Mouse (Mus musculus) left cerebral cortex, postnatal 25 days (tissue): ENCODE measurements at regions not wholly inside any gene's neighbourhood (a gene's known extent, or its start where the extent isn't known, plus 50 kb on each side); places are given as distances from the start of the nearest gene placed in this dataset.

Experiments used
- DNase-seq, 2 experiments: peaks; one replicate each; pipeline ENCODE4 v3.0.0; 2022; ENCODE audit warnings: low spot score in 2 of 2, mixed read lengths in 1 of 2
- intact Hi-C: fragments of 180-260 bp; cut with DNase I; formaldehyde crosslinking; loops from one replicate; pipeline ENCODE4 v1.15.1; 2025
- microRNA-seq, 2 experiments: library from miRNA; unstranded; fragments of <30 nt; microRNA quantifications; one replicate each; pipeline ENCODE4 v1.2.0; 2022

- no peak for DNase-seq
- intact Hi-C loops, result no loop called here
These were observed 68.4 kb downstream of the 4931417E11Rik start for GRCm38 (mm10) chr6:73401059-73401458.

GRCm38 (mm10) chr6:73389301-73389700 is 80.2 kb downstream of the 4931417E11Rik start:
- DNase-seq, result peak; percentile 26 to 76
- intact Hi-C loops, result no loop called here

GRCm38 (mm10) chr6:73386261-73386660 is 83.2 kb downstream of the 4931417E11Rik start:
- intact Hi-C loops, result no loop called here
- DNase-seq, result no peak

GRCm38 (mm10) chr6:73379825-73380224 is 89.6 kb downstream of the 4931417E11Rik start:
- DNase-seq, result no peak
- intact Hi-C loops, result no loop called here

GRCm38 (mm10) chr6:73377884-73378283 is 91.6 kb downstream of the 4931417E11Rik start:
- peak; percentile 23 to 74 for DNase-seq
- intact Hi-C loops, result no loop called here

- intact Hi-C loops, result no loop called here
- no peak for DNase-seq
These were observed 93.2 kb downstream of the 4931417E11Rik start for GRCm38 (mm10) chr6:73376291-73376690.

- intact Hi-C loops, result no loop called here
- no peak for DNase-seq
These were observed 96.6 kb downstream of the 4931417E11Rik start for GRCm38 (mm10) chr6:73372901-73373300.

GRCm38 (mm10) chr6:73371866-73372265 is 97.6 kb downstream of the 4931417E11Rik start:
- intact Hi-C loops, result no loop called here
- DNase-seq, result no peak

GRCm38 (mm10) chr6:73370901-73371300 is 98.6 kb downstream of the 4931417E11Rik start:
- intact Hi-C loops, result no loop called here
- no peak for DNase-seq

- intact Hi-C loops, result loop anchor here (10.0 kb wide), 1 partner anchor 146 kb away; no protein-coding TSS in a partner anchor
- DNase-seq, result peak; percentile 15 to 21
These were observed 100.7 kb downstream of the 4931417E11Rik start for GRCm38 (mm10) chr6:73368836-73369141.

- intact Hi-C loops, result loop anchor here (10.0 kb wide), 1 partner anchor 147 kb away; no protein-coding TSS in a partner anchor
- DNase-seq, result no peak
These were observed 101.2 kb downstream of the 4931417E11Rik start for GRCm38 (mm10) chr6:73368047-73368835.

GRCm38 (mm10) chr6:73367616-73368015 is 101.9 kb downstream of the 4931417E11Rik start:
- intact Hi-C loops, result loop anchor here (10.0 kb wide), 1 partner anchor 147 kb away; no protein-coding TSS in a partner anchor
- DNase-seq, result peak; percentile 83 to 84

- intact Hi-C loops, result loop anchor here (10.0 kb wide), 1 partner anchor 148 kb away; no protein-coding TSS in a partner anchor
These were observed 102.8 kb downstream of the 4931417E11Rik start for GRCm38 (mm10) chr6:73366626-73367025.

GRCm38 (mm10) chr6:73365306-73365705 is 104.2 kb downstream of the 4931417E11Rik start:
- intact Hi-C loops, result loop anchor here (10.0 kb wide), 1 partner anchor 149 kb away; no protein-coding TSS in a partner anchor
- no peak for DNase-seq

More at GRCm38 (mm10) chr6:73366626-73367025, 102.8 kb downstream of the 4931417E11Rik start:
- DNase-seq, result no peak

GRCm38 (mm10) chr6:73334995-73335394 is 86.8 kb downstream of the Suclg1 start:
- DNase-seq, result peak; percentile 17 to 20
- intact Hi-C loops, result no loop called here

GRCm38 (mm10) chr6:73329666-73330065 is 81.5 kb downstream of the Suclg1 start:
- DNase-seq, result no peak
- intact Hi-C loops, result no loop called here

Small RNAs in the stretch of these regions (microRNA-seq; reads per million reads assigned to microRNA genes)
- 0 reads per million in 2 experiments for gene Gm24370
